Mouse (Mus musculus): ENCODE data around the gene Cd47. TPM values are rescaled to one million over a fixed set of nuclear protein-coding genes. Genes with fewer than 3 reads are reported as not detected.
"Not testable (repeated sequence)": the region's sequence is repeated elsewhere in the genome, so short reads cannot be mapped to it uniquely, and the experiment has no call there.

Cd47 gene
- polyA plus RNA-seq, 1 experiment from 2014 or later, result 80.5 TPM

- no peak overlapping the region for H3K9ac ChIP-seq
- H3K4me3 ChIP-seq, result no peak overlapping the region
- no peaks in the 10 kb centered on the region for H3K36me3 ChIP-seq
- H3K27ac ChIP-seq, result no peak overlapping the region
- no peaks in the 10 kb centered on the region for H3K4me1 ChIP-seq
- H3K4me2 ChIP-seq (replicated peaks), result no peak overlapping the region
- 83% methylated on average over 4 of the region's 4 CpGs for WGBS
- no peak for ATAC-seq (ENCODE audit: low FRiP score, low read depth)
- no peaks in the 10 kb centered on the region for H3K27me3 ChIP-seq (replicated peaks)
- no peaks in the 10 kb centered on the region for H3K9me3 ChIP-seq
Observed at GRCm38 (mm10) chr16:49814419-49814818, 14.1 kb downstream of the Cd47 start.

GRCm38 (mm10) chr16:49816889-49817288 lies 16.6 kb downstream of the Cd47 start:
- no peaks in the 10 kb centered on the region for H3K4me1 ChIP-seq
- no peak overlapping the region for H3K9ac ChIP-seq
- no peak for ATAC-seq (ENCODE audit: low FRiP score, low read depth)

GRCm38 (mm10) chr16:49818146-49818545 lies 17.8 kb downstream of the Cd47 start:
- H3K27ac ChIP-seq, result no peak overlapping the region
- no peak overlapping the region for H3K9ac ChIP-seq
- no peaks in the 10 kb centered on the region for H3K4me1 ChIP-seq
- no peak overlapping the region for H3K4me2 ChIP-seq (replicated peaks)
- H3K27me3 ChIP-seq (replicated peaks), result no peaks in the 10 kb centered on the region
- no peak overlapping the region for H3K4me3 ChIP-seq
- H3K36me3 ChIP-seq, result no peaks in the 10 kb centered on the region
- no peaks in the 10 kb centered on the region for H3K9me3 ChIP-seq
- 86% methylated on average over 5 of the region's 5 CpGs for WGBS
- no peak for ATAC-seq (ENCODE audit: low FRiP score, low read depth)

More at GRCm38 (mm10) chr16:49816889-49817288, 16.6 kb downstream of the Cd47 start:
- H3K4me3 ChIP-seq, result no peak overlapping the region
- 94% methylated on average over 3 of the region's 3 CpGs for WGBS
- H3K9me3 ChIP-seq, result no peaks in the 10 kb centered on the region
- H3K27ac ChIP-seq, result no peak overlapping the region
- H3K4me2 ChIP-seq (replicated peaks), result no peak overlapping the region
- H3K27me3 ChIP-seq (replicated peaks), result no peaks in the 10 kb centered on the region
- no peaks in the 10 kb centered on the region for H3K36me3 ChIP-seq

DNA sequence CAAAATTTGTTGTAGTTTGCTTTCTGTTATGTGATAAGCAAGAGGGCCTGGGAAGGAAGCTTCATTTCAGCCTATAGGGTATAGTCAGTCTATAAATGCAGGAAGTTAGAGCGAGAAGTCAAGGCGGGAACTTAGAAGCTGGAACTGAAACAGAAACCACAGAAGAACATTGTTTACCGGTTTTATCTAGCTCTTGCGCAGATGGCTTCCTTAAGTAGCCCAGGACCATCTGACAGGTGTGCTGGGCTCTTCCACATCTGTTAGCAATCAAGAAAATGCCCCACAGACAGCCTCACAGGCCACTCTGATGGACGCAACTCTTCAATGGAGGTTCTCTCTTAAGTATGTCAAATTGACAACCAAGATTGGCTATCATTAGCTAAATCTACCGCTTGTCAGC lies 18.3 kb downstream of the Cd47 start:
- no peak overlapping the region for H3K4me3 ChIP-seq
- no peak for ATAC-seq (ENCODE audit: low FRiP score, low read depth)
- no peaks in the 10 kb centered on the region for H3K27me3 ChIP-seq (replicated peaks)
- H3K9ac ChIP-seq, result no peak overlapping the region
- H3K4me2 ChIP-seq (replicated peaks), result no peak overlapping the region
- H3K4me1 ChIP-seq, result no peaks in the 10 kb centered on the region
- H3K27ac ChIP-seq, result no peak overlapping the region
- 86% methylated on average over 6 of the region's 6 CpGs for WGBS
- H3K36me3 ChIP-seq, result no peaks in the 10 kb centered on the region
- H3K9me3 ChIP-seq, result no peaks in the 10 kb centered on the region

- Histone ChIP-seq H3K36me3 (no peaks in the 10 kb centered on the region), H3K4me3 (no peak overlapping the region), H3K4me1 (no peaks in the 10 kb centered on the region), H3K4me2 (replicated peaks) (no peak overlapping the region), H3K27me3 (replicated peaks) (no peaks in the 10 kb centered on the region), H3K9ac (no peak overlapping the region), H3K9me3 (no peaks in the 10 kb centered on the region), H3K27ac (no peak overlapping the region)
- 89% methylated on average over 3 of the region's 3 CpGs for WGBS
- no peak for ATAC-seq (ENCODE audit: low FRiP score, low read depth)
Observed at GRCm38 (mm10) chr16:49819494-49819893, 19.2 kb downstream of the Cd47 start.

GRCm38 (mm10) chr16:49830911-49831310 lies 30.6 kb downstream of the Cd47 start:
- not testable (repeated sequence) for H3K4me2 ChIP-seq (replicated peaks); ATAC-seq (ENCODE audit: low FRiP score, low read depth); H3K4me1 ChIP-seq; H3K27me3 ChIP-seq (replicated peaks); H3K9me3 ChIP-seq; H3K4me3 ChIP-seq; H3K9ac ChIP-seq; H3K36me3 ChIP-seq; H3K27ac ChIP-seq
- WGBS, result 92% methylated on average over 3 of the region's 3 CpGs

GRCm38 (mm10) chr16:49832339-49832738 lies 32.0 kb downstream of the Cd47 start:
- no peak overlapping the region for H3K4me2 ChIP-seq (replicated peaks)
- ATAC-seq (ENCODE audit: low FRiP score, low read depth), result no peak
- no peaks in the 10 kb centered on the region for H3K4me1 ChIP-seq
- H3K36me3 ChIP-seq, result no peaks in the 10 kb centered on the region
- no peaks in the 10 kb centered on the region for H3K9me3 ChIP-seq
- no peak overlapping the region for H3K27ac ChIP-seq
- H3K4me3 ChIP-seq, result no peak overlapping the region
- no peaks in the 10 kb centered on the region for H3K27me3 ChIP-seq (replicated peaks)
- WGBS, result 85% methylated on average over 3 of the region's 3 CpGs
- H3K9ac ChIP-seq, result no peak overlapping the region

GRCm38 (mm10) chr16:49834130-49834693 lies 33.9 kb downstream of the Cd47 start:
- ATAC-seq (ENCODE audit: low FRiP score, low read depth), result no peak
- 80% methylated on average over 4 of the region's 4 CpGs for WGBS
- H3K4me3 ChIP-seq, result no peak overlapping the region
- no peak overlapping the region for H3K27ac ChIP-seq
- no peaks in the 10 kb centered on the region for H3K9me3 ChIP-seq
- H3K36me3 ChIP-seq, result no peaks in the 10 kb centered on the region
- no peaks in the 10 kb centered on the region; the same call in 1 of the 2 replicates for H3K4me1 ChIP-seq
- no peak overlapping the region for H3K9ac ChIP-seq
- no peaks in the 10 kb centered on the region for H3K27me3 ChIP-seq (replicated peaks)
- H3K4me2 ChIP-seq (replicated peaks), result no peak overlapping the region

DNA sequence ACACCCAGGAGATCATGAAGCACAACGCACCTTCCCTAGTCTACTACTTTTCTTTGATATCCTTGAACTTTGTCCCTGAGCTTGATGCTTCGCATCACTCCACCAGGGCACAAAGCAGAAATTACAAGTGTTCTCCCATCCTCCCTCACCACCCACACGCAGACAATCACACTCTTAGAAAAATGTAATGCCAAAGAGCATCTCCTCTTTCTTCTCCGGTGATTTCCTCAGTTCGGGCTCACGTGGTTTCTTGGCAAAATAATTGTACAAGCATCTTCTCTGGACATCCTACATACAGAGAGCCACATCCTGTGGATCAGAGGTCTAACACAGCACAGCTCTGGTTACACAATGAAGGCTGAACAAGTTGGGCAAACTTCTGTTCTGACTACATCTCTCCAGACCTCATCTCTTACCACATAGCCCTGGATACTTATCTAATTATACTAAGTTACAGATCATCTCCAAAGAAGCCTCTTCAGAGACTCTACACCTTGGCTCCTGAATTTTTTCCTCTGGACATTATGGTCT lies 36.4 kb downstream of the Cd47 start:
- Histone ChIP-seq H3K4me1 (peaks cover 5% of the 10 kb centered on the region; the same call in 1 of the 2 replicates), H3K4me3 (no peak overlapping the region), H3K27me3 (replicated peaks) (no peaks in the 10 kb centered on the region), H3K36me3 (no peaks in the 10 kb centered on the region), H3K9ac (no peak overlapping the region), H3K27ac (no peak overlapping the region), H3K9me3 (no peaks in the 10 kb centered on the region), H3K4me2 (replicated peaks) (no peak overlapping the region)
- no peak for ATAC-seq (ENCODE audit: low FRiP score, low read depth)
- WGBS, result 91% methylated on average over 6 of the region's 6 CpGs

DNA sequence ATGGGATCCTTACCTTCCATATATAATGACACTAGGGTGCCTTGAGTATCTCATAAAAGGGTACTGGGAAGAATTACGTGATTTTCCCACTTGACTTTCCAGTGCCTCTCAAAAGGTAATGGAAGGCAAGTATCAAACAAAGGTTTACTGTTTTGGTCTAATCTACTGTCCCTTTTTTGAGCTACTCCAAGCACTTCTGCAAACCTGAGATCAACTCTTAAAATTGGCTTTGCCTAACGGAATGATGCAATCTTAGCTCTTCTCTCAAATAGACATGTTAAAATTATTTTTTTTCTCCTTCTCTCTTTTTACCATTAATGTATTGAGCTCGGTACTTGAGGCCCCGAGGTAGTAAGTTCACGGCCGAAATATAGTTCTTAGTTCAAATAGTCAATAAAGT lies 38.6 kb downstream of the Cd47 start:
- WGBS, result 74% methylated on average over 6 of the region's 6 CpGs
- no peak overlapping the region for H3K4me3 ChIP-seq
- no peak overlapping the region for H3K27ac ChIP-seq
- no peak overlapping the region for H3K4me2 ChIP-seq (replicated peaks)
- H3K4me1 ChIP-seq, result peaks cover 5% of the 10 kb centered on the region; the same call in 1 of the 2 replicates
- H3K27me3 ChIP-seq (replicated peaks), result no peaks in the 10 kb centered on the region
- no peak for ATAC-seq (ENCODE audit: low FRiP score, low read depth)
- H3K9ac ChIP-seq, result no peak overlapping the region
- no peaks in the 10 kb centered on the region for H3K9me3 ChIP-seq
- no peaks in the 10 kb centered on the region for H3K36me3 ChIP-seq

DNA sequence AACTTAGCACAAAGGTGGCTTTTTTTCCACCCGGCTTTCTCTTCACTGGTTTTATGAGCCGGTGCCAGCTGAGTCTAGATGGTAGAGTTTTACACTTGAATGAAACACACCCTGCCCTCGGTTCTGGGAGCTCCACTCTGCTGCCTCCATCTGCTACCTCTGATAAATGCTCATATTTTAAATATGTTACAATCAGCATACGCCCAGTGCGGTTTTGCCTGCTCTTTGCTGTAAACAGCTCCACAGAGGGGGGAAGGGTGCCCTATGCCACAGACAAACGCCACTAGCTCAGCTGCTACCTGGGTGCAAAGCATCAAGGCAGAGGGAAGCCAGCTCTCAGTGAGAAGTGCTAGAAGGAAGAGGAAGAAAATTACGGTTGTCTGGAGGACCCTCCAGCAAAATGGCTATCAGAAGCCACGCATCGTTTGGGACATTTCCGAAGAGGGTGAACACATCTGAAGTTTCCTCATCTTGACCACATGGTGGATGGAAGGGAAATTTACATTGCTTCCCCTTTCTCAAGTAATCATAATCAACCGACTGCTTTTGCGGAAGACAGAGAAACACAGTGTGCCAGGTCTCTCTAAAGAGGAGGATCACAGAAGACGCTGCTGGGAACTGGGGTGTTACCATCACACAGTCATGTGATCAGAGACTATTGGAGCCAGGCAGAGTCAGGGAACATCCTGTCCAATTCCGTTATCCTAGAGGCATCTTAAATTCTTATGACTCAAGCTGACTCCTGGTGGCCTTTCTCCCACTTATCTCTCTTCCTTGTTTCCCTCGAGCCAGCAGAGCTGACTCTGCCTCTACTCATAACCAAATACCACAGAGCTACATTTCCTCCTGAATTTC lies 39.6 kb downstream of the Cd47 start:
- H3K4me3 ChIP-seq, result no peak overlapping the region
- H3K36me3 ChIP-seq, result no peaks in the 10 kb centered on the region
- peaks cover 5% of the 10 kb centered on the region; the same call in 1 of the 2 replicates for H3K4me1 ChIP-seq
- H3K9me3 ChIP-seq, result no peaks in the 10 kb centered on the region
- H3K9ac ChIP-seq, result no peak overlapping the region
- H3K4me2 ChIP-seq (replicated peaks), result 0 out of 2 replicates have a peak overlapping the region, but pooled peaks have one; percentile 14
- 50% methylated on average over 15 of the region's 15 CpGs for WGBS
- no peaks in the 10 kb centered on the region for H3K27me3 ChIP-seq (replicated peaks)
- no peak overlapping the region; the same call in 1 of the 2 replicates for H3K27ac ChIP-seq
- ATAC-seq (ENCODE audit: low FRiP score, low read depth), result peak; percentile 48; the same call in 1 of the 2 replicates

DNA sequence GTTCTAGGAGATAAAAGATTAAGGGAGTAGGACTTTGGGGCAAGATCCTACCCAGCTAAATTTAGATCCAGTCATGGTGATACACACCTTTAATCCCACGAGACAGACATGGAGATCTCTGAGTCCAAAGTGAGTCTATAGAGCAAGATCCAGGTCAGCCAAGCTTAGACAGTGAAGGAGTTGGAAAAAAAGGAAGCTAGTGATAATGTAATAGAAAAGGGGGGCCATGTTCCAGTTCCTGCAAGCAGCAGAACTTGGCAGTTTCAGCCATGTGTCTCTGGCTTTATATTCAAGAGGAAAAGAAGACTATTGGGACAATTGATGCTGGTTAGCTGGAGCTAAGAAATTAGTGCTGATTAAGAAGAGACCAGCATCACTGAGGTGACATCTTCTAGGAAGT lies 43.4 kb downstream of the Cd47 start:
- 76% methylated on average over 1 of the region's 1 CpGs for WGBS

More for the DNA sequence above, 43.4 kb downstream of the Cd47 start:
- no peaks in the 10 kb centered on the region for H3K27me3 ChIP-seq (replicated peaks)
- no peak overlapping the region for H3K9ac ChIP-seq
- no peak for ATAC-seq (ENCODE audit: low FRiP score, low read depth)
- H3K4me1 ChIP-seq, result peaks cover 5% of the 10 kb centered on the region; the same call in 1 of the 2 replicates
- H3K27ac ChIP-seq, result no peak overlapping the region
- no peak overlapping the region for H3K4me3 ChIP-seq
- H3K4me2 ChIP-seq (replicated peaks), result no peak overlapping the region
- no peaks in the 10 kb centered on the region for H3K9me3 ChIP-seq
- H3K36me3 ChIP-seq, result no peaks in the 10 kb centered on the region

All from neural tube, embryonic 12.5 days (tissue).